Mouse (Mus musculus): ENCODE measurements around the gene Smoc2. TPM values are rescaled to one million over a fixed set of nuclear protein-coding genes. Genes with fewer than 3 reads are reported as not detected.

The Smoc2 gene
- polyA plus RNA-seq, 1 experiment from 2014 or later: 79.9 TPM

- H3K9ac ChIP-seq (ENCODE audit: low read depth, low read length): no peak overlapping the region
- H3K36me3 ChIP-seq (ENCODE audit: control insufficient read depth, insufficient read depth, low read length): no peaks in the 10 kb centered on the region
- peaks cover 4% of the 10 kb centered on the region; the same call in 1 of the 2 replicates for H3K4me1 ChIP-seq (ENCODE audit: control insufficient read depth, insufficient read depth, low read length)
- H3K4me3 ChIP-seq (ENCODE audit: low read length): no peak overlapping the region
- no peaks in the 10 kb centered on the region for H3K9me3 ChIP-seq (ENCODE audit: control insufficient read depth, low read length)
- H3K27ac ChIP-seq (ENCODE audit: low read depth, low read length): no peak overlapping the region
- WGBS: 82% methylated on average over 3 of the region's 3 CpGs
- H3K4me2 ChIP-seq (replicated peaks; ENCODE audit: low read depth, low read length): no peak overlapping the region
- H3K27me3 ChIP-seq (ENCODE audit: control insufficient read depth, insufficient read depth, low read length): no peaks in the 10 kb centered on the region
- ATAC-seq (ENCODE audit: low FRiP score, low TSS enrichment): no peak
Measured at GRCm38 (mm10) chr17:14346891-14347290, 67.6 kb downstream of the Smoc2 start.

GRCm38 (mm10) chr17:14349086-14349814, 69.9 kb downstream of the Smoc2 start:
- 68% methylated on average over 6 of the region's 6 CpGs for WGBS
- no peaks in the 10 kb centered on the region for H3K36me3 ChIP-seq (ENCODE audit: control insufficient read depth, insufficient read depth, low read length)
- 0 out of 2 replicates have a peak overlapping the region, but pooled peaks have one; percentile 15 for H3K27ac ChIP-seq (ENCODE audit: low read depth, low read length)
- no peak overlapping the region for H3K9ac ChIP-seq (ENCODE audit: low read depth, low read length)
- H3K4me1 ChIP-seq (ENCODE audit: control insufficient read depth, insufficient read depth, low read length): peaks cover 4% of the 10 kb centered on the region; the same call in 1 of the 2 replicates
- H3K4me2 ChIP-seq (replicated peaks; ENCODE audit: low read depth, low read length): no peak overlapping the region
- peak; percentile 56; the same call in 1 of the 2 replicates for ATAC-seq (ENCODE audit: low FRiP score, low TSS enrichment)
- H3K27me3 ChIP-seq (ENCODE audit: control insufficient read depth, insufficient read depth, low read length): no peaks in the 10 kb centered on the region
- no peak overlapping the region for H3K4me3 ChIP-seq (ENCODE audit: low read length)
- H3K9me3 ChIP-seq (ENCODE audit: control insufficient read depth, low read length): no peaks in the 10 kb centered on the region

- Histone ChIP-seq H3K27me3 (ENCODE audit: control insufficient read depth, insufficient read depth, low read length) (no peaks in the 10 kb centered on the region), H3K4me1 (ENCODE audit: control insufficient read depth, insufficient read depth, low read length) (0 out of 2 replicates have a peak, but pooled peaks cover 3% of the 10 kb centered on the region), H3K9ac (ENCODE audit: low read depth, low read length) (no peak overlapping the region), H3K4me3 (ENCODE audit: low read length) (no peak overlapping the region), H3K36me3 (ENCODE audit: control insufficient read depth, insufficient read depth, low read length) (no peaks in the 10 kb centered on the region), H3K9me3 (ENCODE audit: control insufficient read depth, low read length) (no peaks in the 10 kb centered on the region), H3K27ac (ENCODE audit: low read depth, low read length) (no peak overlapping the region), H3K4me2 (replicated peaks; ENCODE audit: low read depth, low read length) (no peak overlapping the region)
- WGBS: 76% methylated on average over 10 of the region's 10 CpGs
- peak; percentile 78; the same call in 1 of the 2 replicates for ATAC-seq (ENCODE audit: low FRiP score, low TSS enrichment)
Measured at GRCm38 (mm10) chr17:14353219-14354079, 74.1 kb downstream of the Smoc2 start.

GRCm38 (mm10) chr17:14361511-14361910, 82.2 kb downstream of the Smoc2 start:
- ATAC-seq (ENCODE audit: low FRiP score, low TSS enrichment): 0 out of 2 replicates have a peak, but pooled peaks have one; percentile 68
- Histone ChIP-seq H3K36me3 (ENCODE audit: control insufficient read depth, insufficient read depth, low read length) (no peaks in the 10 kb centered on the region), H3K9ac (ENCODE audit: low read depth, low read length) (no peak overlapping the region), H3K9me3 (ENCODE audit: control insufficient read depth, low read length) (no peaks in the 10 kb centered on the region), H3K27me3 (ENCODE audit: control insufficient read depth, insufficient read depth, low read length) (no peaks in the 10 kb centered on the region), H3K4me1 (ENCODE audit: control insufficient read depth, insufficient read depth, low read length) (no peaks in the 10 kb centered on the region), H3K4me2 (replicated peaks; ENCODE audit: low read depth, low read length) (no peak overlapping the region), H3K4me3 (ENCODE audit: low read length) (no peak overlapping the region), H3K27ac (ENCODE audit: low read depth, low read length) (no peak overlapping the region)
- 90% methylated on average over 1 of the region's 1 CpGs for WGBS

GRCm38 (mm10) chr17:14370476-14370875, 91.2 kb downstream of the Smoc2 start:
- no peaks in the 10 kb centered on the region for H3K9me3 ChIP-seq (ENCODE audit: control insufficient read depth, low read length)
- peaks cover 4% of the 10 kb centered on the region; the same call in 1 of the 2 replicates for H3K4me1 ChIP-seq (ENCODE audit: control insufficient read depth, insufficient read depth, low read length)
- no peak overlapping the region for H3K4me3 ChIP-seq (ENCODE audit: low read length)
- no peak overlapping the region for H3K27ac ChIP-seq (ENCODE audit: low read depth, low read length)
- no peak for ATAC-seq (ENCODE audit: low FRiP score, low TSS enrichment)
- 92% methylated on average over 5 of the region's 5 CpGs for WGBS
- H3K36me3 ChIP-seq (ENCODE audit: control insufficient read depth, insufficient read depth, low read length): no peaks in the 10 kb centered on the region
- no peak overlapping the region for H3K9ac ChIP-seq (ENCODE audit: low read depth, low read length)
- no peaks in the 10 kb centered on the region for H3K27me3 ChIP-seq (ENCODE audit: control insufficient read depth, insufficient read depth, low read length)
- no peak overlapping the region for H3K4me2 ChIP-seq (replicated peaks; ENCODE audit: low read depth, low read length)

GRCm38 (mm10) chr17:14371606-14372005, 92.3 kb downstream of the Smoc2 start:
- no peak overlapping the region for H3K9ac ChIP-seq (ENCODE audit: low read depth, low read length)
- H3K9me3 ChIP-seq (ENCODE audit: control insufficient read depth, low read length): no peaks in the 10 kb centered on the region
- H3K4me2 ChIP-seq (replicated peaks; ENCODE audit: low read depth, low read length): no peak overlapping the region
- H3K4me1 ChIP-seq (ENCODE audit: control insufficient read depth, insufficient read depth, low read length): peaks cover 4% of the 10 kb centered on the region; the same call in 1 of the 2 replicates
- 59% methylated on average over 6 of the region's 6 CpGs for WGBS
- no peak overlapping the region for H3K4me3 ChIP-seq (ENCODE audit: low read length)
- H3K27ac ChIP-seq (ENCODE audit: low read depth, low read length): no peak overlapping the region
- 0 out of 2 replicates have a peak, but pooled peaks have one; percentile 40 for ATAC-seq (ENCODE audit: low FRiP score, low TSS enrichment)
- H3K36me3 ChIP-seq (ENCODE audit: control insufficient read depth, insufficient read depth, low read length): no peaks in the 10 kb centered on the region
- no peaks in the 10 kb centered on the region for H3K27me3 ChIP-seq (ENCODE audit: control insufficient read depth, insufficient read depth, low read length)

GRCm38 (mm10) chr17:14372324-14373145, 93.2 kb downstream of the Smoc2 start:
- ATAC-seq (ENCODE audit: low FRiP score, low TSS enrichment): peak; percentile 73
- no peak overlapping the region for H3K4me3 ChIP-seq (ENCODE audit: low read length)
- H3K27me3 ChIP-seq (ENCODE audit: control insufficient read depth, insufficient read depth, low read length): no peaks in the 10 kb centered on the region
- no peak overlapping the region for H3K4me2 ChIP-seq (replicated peaks; ENCODE audit: low read depth, low read length)
- WGBS: 54% methylated on average over 25 of the region's 25 CpGs
- no peaks in the 10 kb centered on the region for H3K9me3 ChIP-seq (ENCODE audit: control insufficient read depth, low read length)
- no peak overlapping the region for H3K27ac ChIP-seq (ENCODE audit: low read depth, low read length)
- H3K4me1 ChIP-seq (ENCODE audit: control insufficient read depth, insufficient read depth, low read length): peaks cover 4% of the 10 kb centered on the region; the same call in 1 of the 2 replicates
- H3K9ac ChIP-seq (ENCODE audit: low read depth, low read length): no peak overlapping the region
- no peaks in the 10 kb centered on the region for H3K36me3 ChIP-seq (ENCODE audit: control insufficient read depth, insufficient read depth, low read length)

DNA sequence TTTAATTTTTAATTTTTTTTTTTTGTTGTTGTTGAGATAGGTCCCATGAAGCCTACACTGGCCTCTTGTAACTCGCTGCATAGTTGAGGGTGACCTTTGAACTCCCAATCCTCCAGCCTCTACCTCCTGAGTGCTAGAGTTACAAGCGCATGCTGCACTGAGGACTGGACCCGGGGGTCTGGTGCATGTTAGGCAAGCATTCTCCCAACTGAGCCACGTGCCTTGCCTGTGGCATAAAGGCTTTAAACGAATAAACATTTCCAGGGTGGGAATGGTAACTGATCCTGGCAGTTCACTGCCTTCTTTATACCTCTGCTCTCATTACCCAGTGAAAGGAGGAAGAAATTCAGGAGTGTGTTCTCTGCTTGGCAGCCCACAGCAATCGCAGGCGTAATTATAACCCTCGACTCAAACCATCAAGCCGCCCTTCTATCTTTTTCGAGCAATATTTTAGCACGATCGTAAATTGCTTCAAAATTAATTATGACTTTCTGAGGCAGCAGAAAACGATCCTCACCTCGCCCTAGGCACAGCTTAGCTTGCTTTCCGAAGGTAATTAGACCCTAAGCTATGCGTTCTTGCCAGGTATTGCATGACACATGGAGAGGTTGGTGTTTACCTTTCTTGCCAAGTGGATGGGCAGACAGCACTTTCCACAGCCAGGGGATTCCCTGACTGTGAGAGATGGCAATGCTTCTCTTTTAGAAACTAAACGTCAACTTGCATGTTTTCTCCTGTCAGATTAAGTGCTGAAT, 99.6 kb downstream of the Smoc2 start:
- WGBS: 30% methylated on average over 17 of the region's 17 CpGs
- Histone ChIP-seq H3K4me2 (replicated peaks; ENCODE audit: low read depth, low read length) (no peak overlapping the region), H3K4me3 (ENCODE audit: low read length) (no peak overlapping the region), H3K36me3 (ENCODE audit: control insufficient read depth, insufficient read depth, low read length) (no peaks in the 10 kb centered on the region), H3K27ac (ENCODE audit: low read depth, low read length) (no peak overlapping the region), H3K9ac (ENCODE audit: low read depth, low read length) (no peak overlapping the region), H3K27me3 (ENCODE audit: control insufficient read depth, insufficient read depth, low read length) (no peaks in the 10 kb centered on the region), H3K4me1 (ENCODE audit: control insufficient read depth, insufficient read depth, low read length) (peaks cover 10% of the 10 kb centered on the region), H3K9me3 (ENCODE audit: control insufficient read depth, low read length) (no peaks in the 10 kb centered on the region)
- peak; percentile 70 for ATAC-seq (ENCODE audit: low FRiP score, low TSS enrichment)

All from kidney, embryonic 14.5 days (tissue).